Mouse (Mus musculus) testis, postnatal 14 days (tissue): Measurements from ENCODE around the gene Ddx25.

Source experiments
- DNase-seq: peaks from one replicate; pipeline ENCODE4 v3.0.0; 2021; ENCODE audit warnings: low spot score

Ddx25 gene

DNA sequence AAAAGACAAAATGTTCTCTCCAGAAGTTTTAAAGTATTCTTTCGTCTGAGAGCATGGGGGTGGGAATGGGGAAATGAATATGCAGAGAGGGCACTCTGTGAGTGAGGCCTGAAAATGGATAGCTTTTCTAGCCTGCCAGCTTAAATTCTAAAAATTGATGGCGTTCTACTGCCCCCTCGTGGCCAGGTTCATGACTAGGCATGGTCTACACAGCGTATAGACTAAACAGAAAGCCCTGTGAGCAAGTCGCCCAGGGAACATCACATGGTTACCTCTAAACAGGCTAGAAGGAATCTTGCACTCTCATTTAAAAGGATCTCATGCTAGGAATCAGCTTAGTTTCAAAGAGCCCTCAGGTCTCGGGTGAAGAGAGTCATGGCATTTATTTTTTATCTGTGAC, 16.8 kb downstream of the Ddx25 start:
- DNase-seq: peak; percentile 34

DNA sequence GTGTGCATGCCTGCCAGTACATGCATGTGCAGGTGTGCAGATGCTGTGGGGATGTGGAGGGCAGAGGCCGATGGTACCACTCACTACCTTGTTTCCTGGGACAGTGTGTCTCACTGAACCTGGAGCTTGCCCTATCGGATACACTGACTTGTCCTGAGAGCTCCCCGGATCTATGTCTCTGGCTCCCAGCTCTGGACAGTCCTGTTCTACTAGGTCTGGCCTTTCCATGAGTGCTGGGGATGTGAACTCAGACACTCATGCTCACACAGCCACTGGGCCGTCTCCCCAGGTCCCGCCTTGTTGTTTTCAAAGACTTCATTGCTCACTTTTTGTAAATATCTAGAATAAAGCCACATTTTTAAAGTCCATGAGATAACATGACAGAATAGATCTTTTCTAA, 17.3 kb downstream of the Ddx25 start:
- no peak for DNase-seq

DNA sequence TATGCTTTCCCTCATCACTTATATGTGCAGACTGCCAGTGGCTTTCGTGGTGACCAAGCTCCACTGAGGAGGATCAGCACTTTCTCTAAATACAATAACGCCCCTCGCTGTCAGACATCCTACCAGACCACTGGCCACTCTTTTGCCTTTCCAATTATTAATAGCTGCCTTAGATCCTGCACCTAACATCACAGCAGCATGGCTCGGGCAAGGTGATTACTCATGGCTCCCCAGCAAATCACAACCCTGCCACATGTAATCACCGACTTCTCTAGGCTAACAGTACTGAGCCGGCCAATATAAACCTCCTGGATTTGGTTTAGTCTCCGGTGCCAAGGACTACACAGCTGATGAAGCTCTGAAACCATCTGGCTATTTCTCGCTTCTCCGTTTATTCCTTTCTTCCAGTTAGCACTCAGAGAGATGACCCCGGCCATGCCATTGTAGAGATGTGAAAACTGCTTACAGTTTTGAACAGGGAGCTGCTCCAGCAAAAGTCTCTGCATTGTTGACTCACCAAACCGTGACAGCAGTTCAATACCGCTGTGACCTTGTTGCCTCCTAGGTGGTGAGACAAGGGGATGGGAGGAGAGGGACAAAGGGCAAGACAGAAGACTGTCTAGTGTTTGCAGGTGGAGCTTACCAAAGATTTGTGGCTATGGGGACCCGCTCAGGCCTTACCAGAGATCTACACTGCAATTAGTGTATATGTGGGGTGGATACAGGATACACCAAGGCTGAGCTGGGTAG, 19.2 kb downstream of the Ddx25 start:
- no peak for DNase-seq

DNA sequence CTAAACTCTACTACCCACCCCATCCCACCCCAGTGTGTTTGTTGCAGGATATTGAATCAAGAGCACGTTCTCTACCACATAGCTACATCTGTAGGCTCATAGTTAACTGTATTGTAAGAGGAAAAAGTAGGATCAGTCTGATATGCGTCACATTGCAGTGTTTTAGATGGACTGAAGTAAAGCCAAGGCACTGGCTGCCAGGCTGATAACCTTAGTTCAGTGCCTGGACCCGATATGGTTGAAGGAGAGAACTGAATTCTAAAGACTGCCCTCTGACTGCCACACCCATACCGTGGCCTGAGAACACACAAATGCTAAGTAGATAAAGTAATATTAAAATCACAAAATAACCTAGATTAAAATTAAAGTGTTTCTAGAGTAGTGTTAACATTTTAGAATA, 22.5 kb downstream of the Ddx25 start:
- no peak for DNase-seq

DNA sequence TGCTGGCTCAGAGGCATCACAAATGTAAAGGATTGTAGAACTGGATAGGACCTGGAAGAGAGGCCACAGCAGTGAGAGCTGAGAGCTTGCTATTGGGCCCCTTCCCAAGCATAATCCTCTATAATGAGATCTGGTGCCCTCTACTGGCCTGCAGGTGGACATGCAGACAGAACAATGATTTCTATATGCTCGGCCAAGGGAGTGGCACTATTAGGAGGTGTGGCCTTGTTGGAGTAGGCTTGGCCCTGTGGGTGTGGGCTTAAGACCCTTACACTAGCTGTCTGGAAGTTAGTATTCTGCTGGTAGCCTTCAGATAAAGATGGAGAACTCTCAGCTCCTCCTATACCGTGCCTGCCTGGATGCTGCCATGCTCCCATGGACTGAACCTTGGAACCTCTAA, 23.2 kb downstream of the Ddx25 start:
- no peak for DNase-seq

DNA sequence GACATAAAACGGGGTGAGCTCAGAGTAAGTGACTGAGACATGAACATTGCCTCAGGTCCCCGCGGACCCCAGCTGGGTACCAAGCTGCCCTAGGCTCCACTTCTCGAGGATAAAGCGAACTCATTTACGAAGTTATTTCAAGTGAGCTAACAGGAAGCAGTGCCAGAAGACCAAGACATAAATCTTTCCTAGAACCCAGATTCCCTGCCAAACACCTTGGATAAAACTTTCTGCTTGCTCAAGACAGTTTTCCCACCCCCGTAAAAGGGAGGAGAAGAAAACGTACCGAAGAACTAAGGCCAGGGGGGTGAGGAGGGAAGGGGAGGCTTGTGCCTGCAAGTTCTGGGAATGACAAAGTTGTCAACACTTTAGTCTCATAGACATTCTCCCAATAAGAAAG, 25.1 kb downstream of the Ddx25 start:
- peak; percentile 26 for DNase-seq

DNA sequence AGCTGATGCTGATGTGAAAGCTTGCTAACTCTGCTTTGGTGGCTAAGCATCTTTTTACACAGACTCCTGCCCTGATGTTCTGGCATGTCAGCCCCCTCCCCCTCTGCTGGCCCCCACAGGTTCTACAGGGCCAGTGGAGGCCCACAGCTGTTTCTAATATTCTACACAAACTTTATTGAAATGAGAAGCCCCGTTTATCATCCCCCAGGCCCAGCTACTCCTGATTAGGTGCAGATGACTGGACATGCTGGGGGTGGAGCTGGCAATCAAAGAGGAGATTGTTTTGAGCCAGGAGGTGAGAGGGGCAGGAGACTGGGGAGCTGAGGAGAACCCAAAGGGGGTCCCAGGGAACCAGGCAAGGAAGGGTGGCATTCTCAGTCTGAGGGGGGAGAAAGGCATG, 28.5 kb downstream of the Ddx25 start:
- no peak for DNase-seq

DNA sequence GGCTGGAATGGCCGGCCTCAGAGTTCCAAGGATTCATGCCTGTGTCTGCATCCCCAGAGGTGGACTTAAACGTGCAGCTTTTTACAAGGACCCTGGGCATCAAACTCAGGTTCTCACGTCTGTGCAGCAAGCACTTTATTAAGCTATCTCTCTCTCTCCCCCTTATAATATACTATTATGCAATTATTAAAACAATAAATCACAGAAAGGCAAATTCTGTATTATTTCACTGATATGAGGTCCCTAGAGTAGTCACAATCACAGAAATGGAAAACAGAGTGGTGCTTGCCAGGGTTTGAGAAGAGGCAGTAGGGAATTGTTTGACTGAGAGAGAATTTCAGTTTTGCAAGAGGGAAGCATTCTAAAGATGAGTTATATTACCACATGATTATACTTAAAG, 29.2 kb downstream of the Ddx25 start:
- no peak for DNase-seq

DNA sequence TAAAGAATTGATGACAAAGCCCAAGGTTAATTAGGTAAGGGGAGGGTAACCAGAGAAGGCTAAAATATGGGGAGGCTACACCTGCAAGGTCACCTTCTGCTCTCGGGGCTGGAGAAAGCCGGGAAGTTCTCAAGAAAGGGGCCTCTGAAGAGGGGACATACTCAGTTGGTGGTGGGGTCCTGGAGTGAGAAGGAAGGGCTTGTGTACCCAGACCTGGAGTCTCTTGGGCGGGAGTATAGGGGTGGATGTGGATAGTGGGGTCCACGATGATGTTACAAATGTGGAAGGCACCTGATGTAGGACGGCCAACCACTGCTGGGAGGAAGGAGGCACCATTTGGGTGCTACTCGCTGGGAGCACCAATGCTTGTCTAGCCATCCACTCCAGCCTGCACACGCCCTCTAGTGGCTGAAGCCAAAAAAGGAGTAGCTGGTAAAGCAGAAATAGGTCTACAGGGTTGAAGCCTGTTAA, 34.4 kb downstream of the Ddx25 start:
- peak; percentile 71 for DNase-seq

DNA sequence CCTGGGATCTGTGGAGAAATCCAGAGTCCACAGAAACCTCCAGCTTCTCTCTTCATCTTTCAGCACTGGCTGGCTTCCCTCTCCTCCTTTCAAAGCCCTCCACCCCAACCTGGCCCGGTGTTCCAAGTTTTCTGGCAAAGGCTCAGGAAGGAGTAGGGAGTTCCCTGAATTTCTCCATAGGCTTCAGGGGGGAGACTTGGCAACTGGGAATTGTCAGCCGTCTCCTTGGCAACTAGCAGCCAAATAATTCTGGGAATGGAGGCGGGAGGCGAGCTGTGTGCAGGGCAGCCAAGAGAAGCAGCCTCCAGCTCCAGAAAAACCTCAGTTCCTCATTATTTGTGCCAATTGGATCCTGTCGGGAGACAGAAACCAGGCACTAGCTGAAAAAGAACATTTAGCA, 34.8 kb downstream of the Ddx25 start:
- peak; percentile 36 for DNase-seq

DNA sequence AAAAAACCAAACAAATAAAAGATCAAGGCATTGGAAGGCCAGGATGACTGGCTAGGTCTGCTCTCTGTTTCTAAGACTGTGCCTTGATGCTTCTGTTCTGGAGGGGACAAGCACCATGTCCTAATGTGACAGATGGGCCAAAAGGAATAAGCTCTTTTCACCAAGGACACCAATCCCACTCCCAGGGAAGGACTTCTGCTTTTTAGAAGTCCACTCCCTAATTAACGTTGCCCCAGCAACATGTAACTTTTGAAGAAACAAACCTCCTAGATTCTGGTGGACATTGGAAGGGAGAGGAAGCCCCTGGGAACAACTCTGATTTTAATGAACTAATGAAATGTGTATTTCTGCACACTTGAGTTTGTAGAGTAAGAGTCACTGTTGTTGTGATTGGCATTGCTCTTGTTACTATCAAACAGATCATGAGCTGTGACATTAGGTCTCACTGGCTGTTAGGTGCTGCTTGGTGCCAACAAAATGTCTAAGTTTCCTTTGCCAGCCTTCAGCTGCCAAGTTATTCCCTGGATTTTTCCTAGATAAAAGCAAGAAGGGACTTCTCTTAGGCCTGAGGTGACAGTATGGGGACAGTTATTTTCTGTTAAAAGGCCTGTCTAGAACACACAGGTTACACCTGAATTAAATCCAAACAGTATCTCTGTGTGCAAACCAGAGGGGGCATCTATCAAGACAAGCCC, 35.4 kb downstream of the Ddx25 start:
- DNase-seq: no peak

DNA sequence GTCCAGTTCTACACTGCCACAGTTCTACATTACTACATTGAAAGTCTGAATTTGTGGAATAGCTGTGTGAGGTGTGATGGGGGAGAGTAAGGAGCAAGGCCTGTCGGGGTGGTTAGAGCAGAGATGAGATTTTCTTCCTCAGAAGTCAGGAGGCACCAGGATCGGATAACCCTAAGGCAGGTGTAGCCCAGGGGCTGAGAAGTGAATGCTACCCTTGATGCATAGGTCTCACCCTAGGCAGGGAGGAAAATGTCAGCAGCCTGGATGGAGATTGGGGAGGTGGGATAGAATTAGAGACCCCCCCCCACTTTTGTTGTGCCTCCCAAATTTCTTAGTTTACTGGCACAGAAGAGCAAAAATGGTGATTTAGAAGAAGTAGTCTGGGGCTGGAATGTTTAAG, 36.1 kb downstream of the Ddx25 start:
- DNase-seq: no peak

DNA sequence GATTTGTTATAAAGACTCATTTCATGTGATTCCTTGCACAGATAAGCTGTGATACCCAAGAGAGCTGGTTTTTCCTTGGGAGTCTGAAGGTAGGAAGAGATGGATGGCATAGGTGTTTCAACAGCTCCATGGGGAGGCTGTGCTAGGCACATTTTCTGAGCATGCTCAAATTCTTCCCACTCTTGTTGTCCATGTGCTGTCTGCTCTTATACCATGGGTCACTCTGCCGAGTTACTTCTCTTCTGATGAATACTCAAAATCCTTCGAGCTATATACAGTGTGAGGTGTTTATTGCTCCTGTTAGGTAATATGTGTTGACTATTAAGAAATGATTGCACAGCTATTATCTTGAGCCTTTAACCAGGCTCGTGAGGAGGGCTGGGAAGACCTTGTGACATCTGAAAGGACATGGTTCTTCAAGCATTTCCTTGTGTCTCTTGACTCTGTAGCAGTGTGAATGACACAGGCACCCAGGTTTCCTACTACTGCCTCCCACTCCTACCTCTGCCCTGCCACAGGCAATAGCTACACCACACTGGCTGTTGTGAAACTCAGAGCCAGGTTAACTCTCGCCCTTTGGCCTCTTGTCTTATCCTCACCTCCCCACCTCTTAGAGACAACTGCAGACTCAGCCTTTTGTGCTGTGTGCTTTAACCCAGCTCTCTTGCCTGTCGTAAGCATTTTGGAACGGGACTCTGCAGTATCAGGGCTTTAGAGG, 37.5 kb downstream of the Ddx25 start:
- no peak for DNase-seq

DNA sequence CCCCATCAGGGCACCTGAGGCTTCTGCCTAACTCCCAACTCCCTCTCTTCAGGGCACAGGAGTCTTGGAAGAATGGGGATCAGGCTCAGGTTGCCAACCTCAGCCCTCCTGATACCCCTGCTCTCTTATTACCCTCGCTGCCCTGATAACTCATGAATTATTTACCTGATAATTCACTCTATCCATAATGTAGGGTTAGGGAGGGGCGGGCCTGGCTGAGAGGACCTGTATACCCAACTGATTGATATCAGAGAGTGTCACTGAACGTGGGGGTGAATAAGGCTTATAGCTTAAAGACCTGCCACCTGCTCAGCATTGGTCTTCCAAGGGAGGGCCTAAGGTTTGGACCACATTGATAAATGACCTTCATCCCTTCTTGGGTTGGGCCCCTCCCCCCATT, 40.2 kb downstream of the Ddx25 start, which contains the start of gene Gm1113:
TSS of gene Gm1113 (minus strand) at position 101 of the 400 bp plus-strand sequence.
- DNase-seq: no peak

DNA sequence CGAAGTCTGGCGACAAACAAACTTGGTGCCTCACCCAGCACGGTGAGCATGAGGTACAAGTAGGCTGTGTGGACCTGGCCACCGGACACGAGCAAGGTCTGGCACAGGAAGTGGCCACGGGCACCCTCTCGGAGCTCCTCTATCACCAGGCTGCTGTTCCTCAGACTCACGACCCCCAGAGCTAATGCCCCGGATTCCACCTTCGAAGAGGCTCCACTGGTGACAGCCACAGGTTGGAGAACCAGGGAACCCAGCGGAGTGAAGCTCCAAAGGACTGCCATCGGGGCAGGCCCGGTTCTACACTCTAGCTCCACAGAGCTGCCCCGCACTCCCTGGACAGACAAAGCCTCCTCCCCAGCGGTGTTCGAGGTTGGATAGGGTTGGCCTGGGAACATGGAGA, 41.6 kb downstream of the Ddx25 start:
- no peak for DNase-seq

DNA sequence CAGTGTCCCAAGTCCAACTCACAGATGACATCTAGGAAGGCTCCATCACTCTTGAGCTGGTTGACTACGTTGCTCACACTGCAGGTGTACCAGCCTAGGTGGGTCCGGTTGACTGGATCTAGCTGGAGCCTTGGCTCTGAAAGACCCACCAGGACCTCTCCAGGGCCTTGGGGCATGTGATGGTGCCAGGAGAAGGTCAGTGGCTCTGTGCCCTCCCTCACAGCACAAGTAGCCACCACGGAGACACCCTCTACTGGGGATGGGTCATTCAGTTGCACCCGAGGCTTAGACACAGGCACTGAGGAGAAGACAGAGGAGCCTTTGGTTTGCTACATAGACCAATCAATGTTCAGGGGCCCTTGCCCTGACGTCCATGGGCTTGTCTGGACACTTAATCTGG, 42.1 kb downstream of the Ddx25 start:
- no peak for DNase-seq

DNA sequence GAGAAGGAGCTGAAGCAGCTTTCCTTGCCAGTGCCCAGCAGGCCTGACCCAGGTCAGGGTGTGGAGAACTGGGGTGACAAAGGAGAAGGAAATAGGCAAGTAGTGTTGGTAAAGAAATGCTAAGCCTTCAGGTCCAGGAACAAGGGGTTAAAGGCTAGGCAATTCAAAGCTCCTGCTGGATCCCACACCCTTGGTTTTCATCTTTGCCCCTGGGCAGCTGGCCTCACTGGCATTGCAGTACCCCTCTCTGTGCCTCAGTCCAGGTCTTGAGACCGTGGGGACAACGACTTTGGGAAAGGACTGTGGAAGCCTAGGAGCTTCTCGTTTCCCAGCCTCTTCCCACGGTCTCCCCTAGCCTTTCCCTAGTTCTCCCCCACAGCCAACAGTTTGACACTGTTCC, 44.4 kb downstream of the Ddx25 start:
- DNase-seq: no peak

DNA sequence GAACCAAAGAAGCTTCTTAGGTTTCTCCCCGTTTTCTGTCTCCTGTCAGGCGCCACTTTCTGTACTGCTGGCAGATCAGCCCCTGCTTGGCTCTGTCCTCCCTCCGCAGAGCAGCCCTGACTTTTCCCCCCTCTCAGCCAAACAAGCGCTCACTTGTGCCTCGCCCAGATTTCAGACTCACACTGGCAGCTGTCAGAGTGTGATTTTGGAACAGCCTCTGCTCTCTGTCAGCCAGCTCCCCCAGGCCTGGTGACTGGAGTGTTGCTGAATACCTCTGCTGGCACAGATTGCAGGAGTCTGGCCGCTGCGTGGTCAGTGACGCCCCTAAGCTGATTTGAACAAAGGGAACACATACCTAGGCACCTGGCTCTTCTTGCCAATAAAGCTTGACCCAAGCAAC, 50.1 kb downstream of the Ddx25 start:
- peak; percentile 34 for DNase-seq

DNA sequence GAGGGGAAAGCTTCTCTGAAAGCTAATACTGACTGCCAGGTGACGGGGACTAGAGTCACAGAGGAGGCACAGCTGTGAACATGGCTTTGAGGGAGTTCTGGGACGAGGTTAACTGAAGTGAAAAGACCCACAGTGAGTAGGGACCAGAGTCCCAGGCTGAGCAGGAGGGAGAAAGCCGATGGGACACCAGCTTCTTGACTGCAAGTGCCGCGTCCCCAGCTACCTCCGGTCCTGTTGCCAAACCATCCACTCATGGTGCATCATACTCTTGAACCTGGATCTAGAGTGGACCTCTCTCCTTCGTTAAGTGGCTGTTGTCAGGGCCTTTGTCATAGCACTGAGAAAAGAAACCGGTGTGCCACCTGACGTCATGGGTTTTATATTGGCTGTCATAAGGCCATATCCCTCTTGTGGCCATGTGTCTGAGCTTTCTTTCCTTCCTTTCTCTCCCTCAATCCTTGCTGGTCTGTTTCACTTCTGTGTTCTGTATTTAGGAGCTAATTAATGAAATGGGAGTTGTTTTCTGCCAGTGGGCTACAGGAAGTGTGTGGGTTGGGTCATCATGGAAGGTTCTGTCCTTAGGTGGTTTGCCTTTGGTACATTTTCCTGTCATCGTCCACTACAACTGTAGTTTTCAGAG, 55.8 kb downstream of the Ddx25 start:
- no peak for DNase-seq

DNA sequence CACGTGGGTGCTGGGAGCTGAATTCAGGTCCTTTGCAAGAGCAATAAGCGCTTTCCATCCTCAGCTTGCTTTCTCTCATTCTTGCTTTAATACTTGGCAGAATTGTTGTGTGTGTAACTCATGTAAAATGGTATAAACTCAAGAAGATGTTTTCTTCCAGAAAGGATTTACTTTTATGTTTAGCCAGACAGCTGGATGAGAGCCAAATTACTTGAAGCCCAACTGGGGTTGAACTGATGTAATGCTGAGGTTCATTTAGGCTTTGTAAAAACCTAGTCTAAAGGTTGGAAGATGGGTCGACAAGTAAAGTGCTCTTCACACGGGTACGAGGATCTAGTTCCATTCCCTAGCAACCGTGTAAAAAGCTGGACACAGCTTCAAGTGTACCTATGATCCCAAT, 58.4 kb downstream of the Ddx25 start:
- no peak for DNase-seq

DNA sequence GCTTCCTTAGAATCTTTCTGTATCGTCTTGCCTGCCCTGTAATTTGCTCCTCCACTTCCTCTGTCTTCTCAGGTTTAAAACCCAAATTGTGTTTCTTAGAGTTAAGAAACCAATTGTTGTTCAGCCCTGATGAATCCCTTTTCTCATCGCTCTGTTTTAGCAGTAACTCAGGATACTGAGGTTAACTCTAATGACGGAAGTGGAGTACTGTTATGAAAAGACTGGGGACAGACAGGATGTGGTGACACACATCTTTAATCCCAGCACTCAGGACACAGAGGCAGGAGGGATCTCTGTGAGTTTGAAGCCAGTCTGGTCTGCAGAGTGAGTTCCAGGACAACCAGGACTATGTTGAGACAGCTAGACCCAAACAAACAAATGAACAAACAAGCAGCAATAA, 62.9 kb downstream of the Ddx25 start:
- no peak for DNase-seq

DNA sequence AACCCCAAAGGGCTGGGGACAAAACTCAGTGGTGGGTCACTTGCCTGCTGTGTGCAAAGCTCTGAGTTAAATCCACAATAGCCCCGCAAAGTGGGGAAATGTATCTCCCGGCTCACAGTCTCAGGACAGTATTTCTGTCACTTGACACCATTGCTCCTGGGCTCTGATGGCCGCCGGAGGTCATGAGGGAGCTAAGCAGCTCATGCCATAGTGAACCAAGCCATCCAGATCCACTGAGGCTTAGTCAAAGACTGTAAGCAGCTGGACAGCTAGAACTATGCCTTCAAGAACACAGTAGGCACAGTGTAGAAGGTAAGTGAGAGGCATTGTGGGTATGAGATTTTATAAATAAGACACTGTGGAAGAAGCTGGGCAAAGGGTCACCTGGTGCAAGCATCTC, 63.4 kb downstream of the Ddx25 start:
- DNase-seq: no peak

DNA sequence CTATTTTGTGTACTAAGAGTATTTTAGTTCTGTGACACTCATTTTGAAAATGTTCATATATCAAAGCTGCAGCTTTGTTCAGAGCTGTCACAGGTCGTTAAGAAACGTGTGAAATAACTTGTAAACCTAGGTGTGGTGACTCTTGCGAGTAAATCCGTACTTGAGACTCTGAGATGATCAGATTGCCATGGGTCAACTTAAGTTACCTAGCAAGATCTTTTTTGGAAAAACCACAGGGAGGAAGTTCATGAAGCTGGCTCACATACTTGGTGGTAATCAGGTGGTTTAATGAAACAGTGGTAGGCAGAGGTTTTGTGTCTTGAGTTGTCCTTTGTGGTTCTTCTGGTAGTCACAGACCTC, 64.6 kb downstream of the Ddx25 start:
- no peak for DNase-seq
